Mouse (Mus musculus) brain, embryonic 14.5 days (tissue): ENCODE results near the gene Gtf2a1.

Experiments
- CTCF ChIP-seq: fragments of 200-500 bp; IDR thresholded peaks from 2 replicates; pipeline ENCODE4 v1.5.1; 2012; ENCODE audit warnings: inconsistent platforms, mild to moderate bottlenecking, moderate library complexity, borderline replicate concordance; ENCODE audit not compliant: insufficient read depth, insufficient read length; ENCODE audit errors: extremely low read depth
- POLR2A ChIP-seq: fragments of 200-500 bp; IDR thresholded peaks from 2 replicates; pipeline ENCODE4 v1.6.1; 2012; ENCODE audit warnings: mild to moderate bottlenecking, inconsistent platforms, borderline replicate concordance; ENCODE audit not compliant: poor library complexity, insufficient read depth, insufficient read length, severe bottlenecking; ENCODE audit errors: extremely low read depth

DNA sequence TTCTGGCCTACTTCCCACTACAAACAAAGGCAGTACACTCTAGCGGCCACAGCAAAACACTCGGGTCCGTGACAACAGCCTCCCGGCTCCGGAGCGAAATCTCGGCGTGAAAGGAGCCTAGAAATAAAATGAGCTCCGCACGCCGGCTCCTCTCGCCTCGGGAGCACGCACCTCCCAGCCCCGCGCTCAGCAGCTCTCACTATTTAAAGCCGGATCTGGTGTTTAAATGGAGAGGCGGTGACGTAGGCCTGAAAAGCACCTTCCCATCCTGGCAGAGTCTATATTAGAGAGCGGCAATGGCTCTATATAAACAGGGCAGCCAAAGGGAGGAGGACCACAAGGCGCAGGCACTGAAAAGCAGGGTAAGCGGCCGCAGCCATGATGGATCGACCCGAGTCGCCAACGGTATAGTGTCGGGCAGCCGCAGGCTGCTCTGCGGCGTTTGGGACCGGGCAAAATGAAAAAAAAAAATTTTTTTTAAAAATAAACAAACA, 2.1 kb downstream of the Gtf2a1 start:
- TF ChIP-seq POLR2A (peak; percentile 94; the same call in 1 of the 2 replicates), CTCF (peak; percentile 1; the same call in 1 of the 2 replicates)
